Mouse (Mus musculus) midbrain, embryonic 11.5 days (tissue): ENCODE measurements around the gene Rarb. TPM values are rescaled to one million over a fixed set of nuclear protein-coding genes. Genes with fewer than 3 reads are reported as not detected.
A peak's percentile ranks its signal among the peaks of the same experiment; 100 is the strongest.

Experiments
- ATAC-seq: fragments of 200-750 bp; cut with Nextera tagmentation; 2 replicates; pipeline ENCODE4 v1.8.0; 2017; ENCODE audit warnings: moderate TSS enrichment, moderate library complexity; ENCODE audit not compliant: low FRiP score
- DNase-seq: peaks from one replicate; pipeline ENCODE4 v3.0.0; 2015; ENCODE audit warnings: low spot score; ENCODE audit errors: missing footprints
- H3K27ac ChIP-seq: fragments of 300-500 bp; sonication (generic); 2 replicates; pipeline ENCODE4 v1.5.1; 2014; ENCODE audit warnings: low read depth, low read length
- H3K27me3 ChIP-seq: fragments of 300-500 bp; sonication (generic); 2 replicates; pipeline ENCODE4 v1.6.1; 2014; ENCODE audit warnings: mild to moderate bottlenecking, low read length, moderate library complexity, mixed read lengths; ENCODE audit not compliant: control insufficient read depth, insufficient read depth
- H3K36me3 ChIP-seq: fragments of 300-500 bp; sonication (generic); 2 replicates; pipeline ENCODE4 v1.6.1; 2014; ENCODE audit warnings: mild to moderate bottlenecking, low read length, moderate library complexity, mixed read lengths; ENCODE audit not compliant: control insufficient read depth, insufficient read depth
- H3K4me1 ChIP-seq: fragments of 300-500 bp; sonication (generic); 2 replicates; pipeline ENCODE4 v1.6.1; 2014; ENCODE audit warnings: low read length; ENCODE audit not compliant: control insufficient read depth, insufficient read depth
- H3K4me2 ChIP-seq: fragments of 300-500 bp; sonication (generic); 2 replicates; pipeline ENCODE4 v1.6.1; 2014; ENCODE audit warnings: mild to moderate bottlenecking, moderate library complexity
- H3K4me3 ChIP-seq: fragments of 300-500 bp; sonication (generic); 2 replicates; pipeline ENCODE4 v1.5.1; 2014; ENCODE audit warnings: low read depth, low read length
- H3K9ac ChIP-seq: fragments of 300-500 bp; sonication (generic); 2 replicates; pipeline ENCODE4 v1.6.1; 2014; ENCODE audit warnings: low read length
- H3K9me3 ChIP-seq: fragments of 300-500 bp; sonication (generic); 2 replicates; pipeline ENCODE4 v1.6.1; 2016; ENCODE audit warnings: low read length; ENCODE audit not compliant: control insufficient read depth
- WGBS: fragments of 180-500 bp; shearing (Covaris S2); extraction: QIAGEN DNeasy Blood & Tissue Kit; methylation state at CpG from one replicate; pipeline ENCODE4 v1.1.7; 2014; 5-methylcytosine and 5-hydroxymethylcytosine counted together
- polyA plus RNA-seq: library from polyadenylated mRNA; unstranded; fragments of >200 nt; fragmentation: Nextera tagmentation; extraction: Ambion mirVana; gene quantifications from 2 replicates; pipeline ENCODE4 v1.2.1, GENCODE M21; 2014

The Rarb gene
- polyA plus RNA-seq, 1 experiment from 2014 or later, result 12.8 TPM

GRCm38 (mm10) chr14:16605480-16605879, 213.5 kb downstream of the Rarb start:
- H3K36me3 ChIP-seq, result no peaks in the 10 kb centered on the region; the same call in 1 of the 2 replicates
- no peak for ATAC-seq
- no peaks in the 10 kb centered on the region for H3K9me3 ChIP-seq
- peak; percentile 81 for DNase-seq
- no peak overlapping the region for H3K4me2 ChIP-seq
- no peaks in the 10 kb centered on the region for H3K4me1 ChIP-seq
- no peak overlapping the region for H3K27ac ChIP-seq
- H3K4me3 ChIP-seq, result no peak overlapping the region
- H3K27me3 ChIP-seq, result no peaks in the 10 kb centered on the region
- H3K9ac ChIP-seq, result no peak overlapping the region

- DNase-seq (no peak), ATAC-seq (no peak)
- no peaks in the 10 kb centered on the region; the same call in 1 of the 2 replicates for H3K36me3 ChIP-seq
- H3K27ac ChIP-seq, result no peak overlapping the region
- H3K27me3 ChIP-seq, result no peaks in the 10 kb centered on the region
- H3K4me3 ChIP-seq, result no peak overlapping the region
- no peak overlapping the region for H3K4me2 ChIP-seq
- no peaks in the 10 kb centered on the region for H3K4me1 ChIP-seq
- WGBS, result 62% methylated on average over 8 of the region's 8 CpGs
- no peaks in the 10 kb centered on the region for H3K9me3 ChIP-seq
- no peak overlapping the region for H3K9ac ChIP-seq
Measured at GRCm38 (mm10) chr14:16604469-16605064, 214.4 kb downstream of the Rarb start.

- no peak for DNase-seq
- WGBS, result 58% methylated on average over 5 of the region's 5 CpGs
Measured at GRCm38 (mm10) chr14:16603040-16603590, 215.8 kb downstream of the Rarb start.

GRCm38 (mm10) chr14:16599224-16599623, 219.7 kb downstream of the Rarb start:
- H3K36me3 ChIP-seq, result no peaks in the 10 kb centered on the region
- ATAC-seq, result no peak
- DNase-seq, result no peak
- H3K9ac ChIP-seq, result no peak overlapping the region
- H3K9me3 ChIP-seq, result no peaks in the 10 kb centered on the region
- H3K27me3 ChIP-seq, result no peaks in the 10 kb centered on the region
- H3K4me3 ChIP-seq, result no peak overlapping the region
- no peak overlapping the region for H3K27ac ChIP-seq
- no peak overlapping the region for H3K4me2 ChIP-seq
- WGBS, result 82% methylated on average over 7 of the region's 7 CpGs
- H3K4me1 ChIP-seq, result no peaks in the 10 kb centered on the region

More at GRCm38 (mm10) chr14:16603040-16603590, 215.8 kb downstream of the Rarb start:
- no peak for ATAC-seq
- Histone ChIP-seq H3K27ac (no peak overlapping the region), H3K36me3 (no peaks in the 10 kb centered on the region; the same call in 1 of the 2 replicates), H3K9ac (no peak overlapping the region), H3K27me3 (no peaks in the 10 kb centered on the region), H3K4me3 (no peak overlapping the region), H3K9me3 (no peaks in the 10 kb centered on the region), H3K4me2 (no peak overlapping the region), H3K4me1 (no peaks in the 10 kb centered on the region)

GRCm38 (mm10) chr14:16598074-16598501, 220.9 kb downstream of the Rarb start:
- WGBS, result 43% methylated on average over 4 of the region's 4 CpGs
- Histone ChIP-seq H3K27me3 (no peaks in the 10 kb centered on the region), H3K4me1 (no peaks in the 10 kb centered on the region), H3K27ac (no peak overlapping the region), H3K9me3 (no peaks in the 10 kb centered on the region), H3K36me3 (no peaks in the 10 kb centered on the region), H3K9ac (no peak overlapping the region; the same call in 1 of the 2 replicates), H3K4me2 (no peak overlapping the region), H3K4me3 (no peak overlapping the region)
- no peak for ATAC-seq
- no peak for DNase-seq

- no peak overlapping the region for H3K9ac ChIP-seq
- H3K4me1 ChIP-seq, result no peaks in the 10 kb centered on the region
- H3K27me3 ChIP-seq, result no peaks in the 10 kb centered on the region
- H3K36me3 ChIP-seq, result no peaks in the 10 kb centered on the region
- H3K4me3 ChIP-seq, result no peak overlapping the region
- ATAC-seq (no peak), DNase-seq (no peak)
- H3K27ac ChIP-seq, result no peak overlapping the region
- WGBS, result 87% methylated on average over 4 of the region's 4 CpGs
- no peak overlapping the region for H3K4me2 ChIP-seq
- no peaks in the 10 kb centered on the region for H3K9me3 ChIP-seq
Measured at GRCm38 (mm10) chr14:16589139-16589538, 229.8 kb downstream of the Rarb start.

- Histone ChIP-seq H3K36me3 (no peaks in the 10 kb centered on the region), H3K4me3 (no peak overlapping the region), H3K4me1 (peaks cover 2% of the 10 kb centered on the region; the same call in 1 of the 2 replicates), H3K27ac (no peak overlapping the region), H3K9me3 (no peaks in the 10 kb centered on the region), H3K27me3 (peaks cover 10% of the 10 kb centered on the region; the same call in 1 of the 2 replicates), H3K4me2 (no peak overlapping the region), H3K9ac (no peak overlapping the region)
- no peak for ATAC-seq
- DNase-seq, result no peak
Measured at GRCm38 (mm10) chr14:16578100-16578499, 240.9 kb downstream of the Rarb start.

GRCm38 (mm10) chr14:16577049-16577448, 241.9 kb downstream of the Rarb start:
- no peaks in the 10 kb centered on the region for H3K9me3 ChIP-seq
- no peak overlapping the region for H3K4me3 ChIP-seq
- ATAC-seq (no peak), DNase-seq (no peak)
- H3K4me2 ChIP-seq, result no peak overlapping the region
- 49% methylated on average over 1 of the region's 1 CpGs for WGBS
- no peaks in the 10 kb centered on the region for H3K36me3 ChIP-seq
- H3K4me1 ChIP-seq, result peaks cover 9% of the 10 kb centered on the region; the same call in 1 of the 2 replicates
- H3K27ac ChIP-seq, result no peak overlapping the region
- H3K9ac ChIP-seq, result no peak overlapping the region
- H3K27me3 ChIP-seq, result peaks cover 10% of the 10 kb centered on the region; the same call in 1 of the 2 replicates

GRCm38 (mm10) chr14:16574925-16575721, 243.8 kb downstream of the Rarb start:
- Histone ChIP-seq H3K4me1 (peaks cover 11% of the 10 kb centered on the region; the same call in 1 of the 2 replicates), H3K9me3 (no peaks in the 10 kb centered on the region), H3K4me3 (peak overlapping the region; percentile 53), H3K27ac (no peak overlapping the region), H3K4me2 (peak overlapping the region; percentile 84), H3K9ac (peak overlapping the region; percentile 69), H3K36me3 (no peaks in the 10 kb centered on the region), H3K27me3 (peaks cover 10% of the 10 kb centered on the region; the same call in 1 of the 2 replicates)
- ATAC-seq (peak; percentile 95), DNase-seq (peak; percentile 98)
- WGBS, result under 1% methylated on average over 52 of the region's 52 CpGs
